27 mouse cellular contexts compared by ENCODE assay signal in the genomic region with DNA sequence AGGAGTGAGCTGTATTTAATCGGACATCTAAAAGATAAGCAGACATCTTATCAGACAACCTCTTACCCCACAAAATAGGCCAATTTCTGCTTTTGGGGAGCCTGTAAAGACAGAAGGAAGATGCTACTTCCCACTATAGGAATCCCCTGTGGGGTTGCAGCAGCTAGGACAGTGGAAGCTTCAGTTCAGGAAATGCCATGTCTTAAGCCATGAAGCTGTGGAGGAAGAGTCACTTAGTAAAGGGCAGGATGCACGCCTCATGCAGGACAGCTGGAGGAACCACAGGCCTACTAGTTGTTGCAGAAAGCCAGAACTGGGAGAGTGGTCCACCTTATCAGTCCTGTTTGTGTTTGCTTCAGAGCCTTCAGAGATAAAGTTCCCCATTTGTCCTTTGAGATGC. TPM values are rescaled to one million over a fixed set of nuclear protein-coding genes. Genes with fewer than 3 reads are reported as not detected.
DNase-seq lines count a peak whose midpoint lies in the region; ATAC-seq and TF ChIP-seq lines count a peak whose summit lies in the region.
"Had no signal": no experiment of that assay in that cellular context is flagged by ENCODE, and none has a peak within 500 bp of the region (broad histone marks: within the 10 kb centered on the region; RNA-seq: fewer than 3 reads in every experiment).

No protein-coding gene starts in this region.

- no peak for TF ChIP-seq CTCF in MEL (IDR thresholded peaks at IDR 0.05 in 2 of 3, conservative IDR thresholded peaks at IDR 0.05 in 1 of 3; ENCODE audit: control insufficient read depth in 1 of 3, insufficient read depth in 1 of 3, low read depth in 2 of 3, low read length in 3 of 3, poor library complexity in 1 of 3, severe bottlenecking in 1 of 3)

- H3K79me2 ChIP-seq in MEL (ENCODE audit: control insufficient read depth, insufficient read depth, low read length, poor library complexity): no peaks in the 10 kb centered on the region

- H3K9ac ChIP-seq in MEL (ENCODE audit: control insufficient read depth, low read depth, low read length, poor library complexity, severe bottlenecking): no peak overlapping the region
- H3K9ac ChIP-seq: embryonic facial prominence, embryonic 12.5 days; forebrain, embryonic 13.5 days; forebrain, embryonic 15.5 days; forebrain, postnatal 0 days had no signal

- TF ChIP-seq POLR2A in MEL (IDR thresholded peaks at IDR 0.05; ENCODE audit: control insufficient read depth in 1 of 2, insufficient read depth in 1 of 2, low read depth in 1 of 2, low read length in 2 of 2, poor library complexity in 1 of 2): no peak

- H3K9me3 ChIP-seq in MEL (replicated peaks; ENCODE audit: insufficient read depth, low read length): no peaks in the 10 kb centered on the region
- H3K9me3 ChIP-seq: embryonic facial prominence, embryonic 10.5 days; embryonic facial prominence, embryonic 12.5 days; forebrain, embryonic 13.5 days; forebrain, embryonic 15.5 days; G1E had no signal

- H3K4me1 ChIP-seq in MEL (ENCODE audit: control insufficient read depth in 1 of 2, insufficient read depth in 2 of 2, low read length in 2 of 2): peaks cover 0 to 3% of the 10 kb centered on the region in 2 experiments; a peak in 2 of 4 replicates
- H3K4me1 ChIP-seq: embryonic facial prominence, embryonic 10.5 days; embryonic facial prominence, embryonic 12.5 days; forebrain, embryonic 13.5 days; forebrain, embryonic 15.5 days had no signal

- TF ChIP-seq EP300 in MEL (IDR thresholded peaks at IDR 0.05; ENCODE audit: low read depth in 1 of 2, low read length in 2 of 2): no peak; a peak in 1 of 4 replicates

- peak; percentile 72 for ATAC-seq in granulocyte monocyte progenitor cell, adult 5-6 weeks (replicated peaks; ENCODE audit: poor library complexity, severe bottlenecking)
- ATAC-seq in megakaryocyte progenitor cell, adult 5-6 weeks (replicated peaks; ENCODE audit: poor library complexity): peak; percentile 61
- ATAC-seq: CD4-positive, CD25-positive, alpha-beta regulatory T cell, adult 4 months; forebrain, embryonic 13.5 days; forebrain, embryonic 15.5 days; forebrain, postnatal 0 days had no signal

- H3K4me3 ChIP-seq in MEL (ENCODE audit: control insufficient read depth in 1 of 2, insufficient read depth in 1 of 2, low read depth in 2 of 2, low read length in 2 of 2): no peak overlapping the region
- H3K4me3 ChIP-seq: embryonic facial prominence, embryonic 10.5 days; embryonic facial prominence, embryonic 12.5 days; forebrain, embryonic 13.5 days; forebrain, embryonic 15.5 days had no signal

- DNase-seq in 416B (ENCODE audit: low read depth): peak; percentile 85
- DNase-seq in MEL (ENCODE audit: low read depth, low spot score): peak; percentile 46
- no peak for DNase-seq in urinary bladder, adult 18-20 months (ENCODE audit: low spot score in 2 of 2)
- DNase-seq in thymus, postnatal 36 days: no peak
- DNase-seq in spleen, postnatal 36 days (ENCODE audit: low spot score in 2 of 2): no peak
- DNase-seq: adrenal gland, adult 2 months; adrenal gland, postnatal 10 days; adrenal gland, postnatal 25 days; B cell, adult 2 months; cerebellum, adult 11 months; cerebellum, adult 18-20 months; cerebellum, adult 8-10 months; cerebellum, adult 9-11 months; cerebellum, postnatal 14 days; cerebellum, postnatal 36 days; forebrain, postnatal 0 days had no signal

- H3K27me3 ChIP-seq in MEL (ENCODE audit: control insufficient read depth in 1 of 2, insufficient read depth in 2 of 2, low read length in 2 of 2): no peaks in the 10 kb centered on the region
- H3K27me3 ChIP-seq: CH12.LX; embryonic facial prominence, embryonic 12.5 days; forebrain, embryonic 13.5 days; forebrain, embryonic 15.5 days had no signal

- H3K36me3 ChIP-seq in MEL (ENCODE audit: control insufficient read depth in 1 of 2, insufficient read depth in 2 of 2, low read length in 2 of 2): no peaks in the 10 kb centered on the region; a peak in 1 of 4 replicates
- H3K36me3 ChIP-seq: embryonic facial prominence, embryonic 10.5 days; embryonic facial prominence, embryonic 12.5 days; forebrain, embryonic 15.5 days; G1E had no signal

- no peak for TF ChIP-seq RAD21 in MEL (IDR thresholded peaks at IDR 0.05; ENCODE audit: low read depth, low read length)

- no peak overlapping the region for H3K27ac ChIP-seq in MEL (ENCODE audit: control insufficient read depth, low read depth, low read length)
- H3K27ac ChIP-seq: embryonic facial prominence, embryonic 10.5 days; embryonic facial prominence, embryonic 12.5 days; forebrain, embryonic 13.5 days; forebrain, embryonic 15.5 days had no signal

TF ChIP-seq in MEL, 35 proteins besides CTCF, POLR2A, EP300 and RAD21:
- peak; percentile 15; the same call in 1 of the 2 replicates for TF ChIP-seq MYC (IDR thresholded peaks at IDR 0.05; ENCODE audit: low read depth, low read length)
- TF ChIP-seq GATA1 (IDR thresholded peaks at IDR 0.05; ENCODE audit: low read depth, low read length): peak; percentile 48
- TF ChIP-seq TAL1 (IDR thresholded peaks at IDR 0.05; ENCODE audit: low read length): no peak

RNA-seq across cellular contexts. Expression of a gene that starts 18.8 kb away (rescaled TPM):
- total RNA-seq in MEL (2012; rRNA removed): not detected in 2 replicates
- not detected for polyA plus RNA-seq in MEL (2012; ENCODE audit: insufficient read depth in 1 of 2, insufficient read length in 2 of 2, low read depth in 1 of 2, low replicate concordance in 2 of 2, missing spikeins in 1 of 2)
- 1.5 and 3.4 TPM in 2 replicates for total RNA-seq in granulocyte monocyte progenitor cell, adult 5-6 weeks (2014; fragmentation: Nextera tagmentation)
- 3.1 and 3.8 TPM in 2 replicates for total RNA-seq in granulocyte monocyte progenitor cell, adult 5-6 weeks (2017)
- 8.6 and 9.2 TPM in 2 replicates for total RNA-seq in megakaryocyte progenitor cell, adult 5-6 weeks (2015)
- total RNA-seq in megakaryocyte progenitor cell, adult 5-6 weeks (2017): 4.2 and 6.1 TPM in 2 replicates

RNA-seq across cellular contexts. Expression of a gene that starts 55.4 kb away (rescaled TPM):
- total RNA-seq in MEL (2012; rRNA removed): not detected in 2 replicates
- not detected for polyA plus RNA-seq in MEL (2012; ENCODE audit: insufficient read depth in 1 of 2, insufficient read length in 2 of 2, low read depth in 1 of 2, low replicate concordance in 2 of 2, missing spikeins in 1 of 2)
- total RNA-seq in granulocyte monocyte progenitor cell, adult 5-6 weeks (2014; fragmentation: Nextera tagmentation): 2.2 and 3.7 TPM in 2 replicates
- 0.60 and 1.5 TPM in 2 replicates for total RNA-seq in granulocyte monocyte progenitor cell, adult 5-6 weeks (2017)
- total RNA-seq in megakaryocyte progenitor cell, adult 5-6 weeks (2015): 3.3 and 7.6 TPM in 2 replicates
- total RNA-seq in megakaryocyte progenitor cell, adult 5-6 weeks (2017): 0.68 and 2.0 TPM in 2 replicates
- total RNA-seq: forebrain, postnatal 0 days had no signal
- polyA plus RNA-seq: brain, embryonic 14.5 days; embryonic facial prominence, embryonic 10.5 days; embryonic facial prominence, embryonic 12.5 days; forebrain, embryonic 11.5 days; forebrain, embryonic 13.5 days; forebrain, embryonic 15.5 days; forebrain, postnatal 0 days; G1E had no signal

Comparison
In these comparisons a context has a peak if more than half of its experiments do, and no peak if none do; other contexts are left out.
1. DNase-seq: peak in 416B (single experiment) and MEL (single experiment); none in urinary bladder, adult 18-20 months (0 of 2), thymus, postnatal 36 days (0 of 2) and spleen, postnatal 36 days (0 of 2).